Mouse (Mus musculus) erythroblast, embryonic 14.5 days (primary cell): ENCODE results near the gene Ano1.

Source experiments
- GATA1 ChIP-seq: IDR thresholded peaks from 2 replicates; pipeline ENCODE4 v1.6.1; 2012; ENCODE audit warnings: low read length, inconsistent platforms, mixed read lengths
- TAL1 ChIP-seq: IDR thresholded peaks from 3 replicates; pipeline ENCODE4 v1.6.1; 2012; ENCODE audit warnings: low read length, inconsistent platforms, mixed read lengths

- TF ChIP-seq TAL1: no peak
- TF ChIP-seq GATA1: no peak
Measured at GRCm38 (mm10) chr7:144615343-144615742, 136.4 kb downstream of the Ano1 start.
